Mouse (Mus musculus) cerebellum, adult 2 months (tissue): Measurements from ENCODE around the gene Adamts17. TPM values are rescaled to one million over a fixed set of nuclear protein-coding genes. Genes with fewer than 3 reads are reported as not detected.

Source experiments
- DNase-seq, 2 experiments: peaks; one replicate each; pipeline ENCODE4 v3.0.0; 2021
- H3K27ac ChIP-seq: fragments of 200-500 bp; 2 replicates; pipeline ENCODE4 v1.5.1; 2012; ENCODE audit warnings: low read length, control low read depth, inconsistent platforms; ENCODE audit not compliant: insufficient read depth
- H3K27me3 ChIP-seq: fragments of 200-500 bp; 2 replicates; pipeline ENCODE4 v1.6.1; 2012; ENCODE audit warnings: inconsistent platforms, mild to moderate bottlenecking, low read length, moderate library complexity; ENCODE audit not compliant: control insufficient read depth, insufficient read depth
- H3K4me1 ChIP-seq: fragments of 200-500 bp; 2 replicates; pipeline ENCODE4 v1.6.1; 2011; ENCODE audit warnings: low read length; ENCODE audit not compliant: control insufficient read depth, insufficient read depth
- H3K4me3 ChIP-seq: fragments of 200-500 bp; replicated peaks from 2 replicates; pipeline ENCODE3; 2011; ENCODE audit warnings: mild to moderate bottlenecking, low read depth, low read length, control low read depth; ENCODE audit not compliant: insufficient read depth
- CTCF ChIP-seq: fragments of 200-500 bp; IDR thresholded peaks from 2 replicates; pipeline ENCODE4 v1.5.1; 2011; ENCODE audit warnings: low read depth, mild to moderate bottlenecking, control low read depth, low read length, moderate library complexity, borderline replicate concordance; ENCODE audit not compliant: insufficient read depth
- POLR2A ChIP-seq: fragments of 200-500 bp; IDR thresholded peaks from 2 replicates; pipeline ENCODE4 v1.6.1; 2011; ENCODE audit warnings: low read length, control low read depth, borderline replicate concordance; ENCODE audit not compliant: insufficient read depth
- whole genome bisulfite sequencing: fragments of 180-500 bp; shearing (Covaris S2); methylation state at CpG from one replicate; pipeline ENCODE4 v1.1.7; 2018; 5-methylcytosine and 5-hydroxymethylcytosine counted together
- polyA plus RNA-seq: library from polyadenylated mRNA; depleted of rRNA; stranded (reverse); fragments of >200 nt; gene quantifications from 2 replicates; pipeline ENCODE4 v1.2.3, GENCODE M21; 2012

Adamts17 gene
- polyA plus RNA-seq, 1 experiment = 1.5 TPM

- 95% methylated on average over 7 of the region's 7 CpGs for WGBS
- no peak for DNase-seq
- H3K4me3 ChIP-seq = no peak overlapping the region
Measured at GRCm38 (mm10) chr7:67051089-67051718, 211.7 kb downstream of the Adamts17 start.

GRCm38 (mm10) chr7:67054876-67055275 lies 215.3 kb downstream of the Adamts17 start:
- WGBS = 66% methylated on average over 3 of the region's 3 CpGs
- TF ChIP-seq POLR2A (no peak), CTCF (no peak)
- Histone ChIP-seq H3K4me1 (peaks cover 7% of the 10 kb centered on the region; the same call in 1 of the 2 replicates), H3K27me3 (no peaks in the 10 kb centered on the region; the same call in 1 of the 2 replicates), H3K27ac (no peak overlapping the region), H3K4me3 (no peak overlapping the region)
- peak in 1 of 2 experiments; percentile 35 for DNase-seq

More at GRCm38 (mm10) chr7:67051089-67051718, 211.7 kb downstream of the Adamts17 start:
- Histone ChIP-seq H3K27me3 (peaks cover 1% of the 10 kb centered on the region; the same call in 1 of the 2 replicates), H3K27ac (no peak overlapping the region), H3K4me1 (peaks cover 7% of the 10 kb centered on the region; the same call in 1 of the 2 replicates)
- TF ChIP-seq POLR2A (no peak), CTCF (no peak)

DNA sequence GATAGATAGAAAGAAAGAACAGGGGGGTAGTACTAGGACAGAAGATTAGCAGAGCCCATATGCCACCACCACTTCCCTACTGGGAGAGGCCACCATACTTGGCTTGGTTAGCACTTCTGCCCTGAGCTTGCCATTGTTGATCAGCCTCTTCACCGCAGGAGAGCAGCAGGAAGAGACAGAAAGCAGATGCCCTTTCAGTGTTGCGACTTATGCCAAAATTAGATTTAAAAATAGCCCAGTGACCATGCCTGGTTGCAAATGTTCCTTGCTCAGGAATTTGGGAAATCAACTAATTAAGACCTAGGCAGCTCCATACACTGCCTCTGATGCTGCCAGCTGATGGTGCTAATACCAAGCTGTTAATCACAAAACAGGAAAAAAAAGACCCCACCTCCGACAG lies 216.0 kb downstream of the Adamts17 start:
- WGBS = 2% methylated on average over 3 of the region's 3 CpGs

DNA sequence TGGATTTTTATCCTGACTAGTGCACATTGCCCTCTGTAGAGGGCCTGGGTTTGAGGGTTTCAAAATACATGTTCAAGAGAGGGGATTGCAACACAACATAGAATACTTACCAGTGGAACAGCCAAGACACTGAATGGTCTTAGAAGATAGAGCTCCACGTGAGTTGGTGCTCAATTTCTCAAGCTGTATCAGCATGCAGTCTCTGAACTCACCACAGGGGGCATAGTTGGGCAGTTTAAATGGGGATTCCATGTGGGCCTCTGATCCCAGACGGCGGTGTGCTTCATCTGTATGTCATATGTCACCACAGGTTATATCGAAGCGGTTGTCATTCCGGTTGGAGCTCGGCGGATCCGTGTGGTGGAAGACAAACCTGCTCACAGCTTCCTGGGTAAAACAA lies 222.2 kb downstream of the Adamts17 start:
- Histone ChIP-seq H3K4me1 (peaks cover 4% of the 10 kb centered on the region), H3K27me3 (no peaks in the 10 kb centered on the region), H3K4me3 (no peak overlapping the region), H3K27ac (no peak overlapping the region)
- TF ChIP-seq CTCF (peak; percentile 44; the same call in 1 of the 2 replicates), POLR2A (no peak)
- DNase-seq = peak; percentile 29 to 37
- WGBS = 80% methylated on average over 9 of the region's 9 CpGs

More for the DNA sequence above, 216.0 kb downstream of the Adamts17 start:
- DNase-seq = peak; percentile 87 to 98
- H3K4me3 ChIP-seq = no peak overlapping the region
- TF ChIP-seq POLR2A = no peak
- 0 out of 2 replicates have a peak, but pooled peaks have one; percentile 17 for TF ChIP-seq CTCF
- H3K27ac ChIP-seq = no peak overlapping the region
- peaks cover 7% of the 10 kb centered on the region; the same call in 1 of the 2 replicates for H3K4me1 ChIP-seq
- H3K27me3 ChIP-seq = no peaks in the 10 kb centered on the region

DNA sequence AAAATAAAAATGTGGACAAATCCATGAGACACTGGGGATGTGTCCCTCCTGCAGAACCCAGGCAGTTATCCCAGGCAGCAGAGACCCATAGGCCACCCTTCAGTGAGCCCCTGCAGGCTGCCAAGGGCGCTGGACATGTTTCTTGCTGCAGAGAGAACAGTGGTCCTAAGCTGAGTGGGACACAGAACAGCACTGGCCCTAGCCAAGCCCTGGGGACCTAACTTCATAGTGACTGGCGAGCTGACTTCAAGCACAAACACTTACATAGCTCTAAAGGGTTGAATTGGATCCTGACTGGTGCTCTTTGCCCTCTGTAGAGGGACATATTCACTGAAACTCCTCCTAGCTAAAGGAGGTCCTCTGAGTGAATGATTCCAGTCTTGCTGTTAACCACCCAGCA lies 223.0 kb downstream of the Adamts17 start:
- TF ChIP-seq CTCF = no peak
- no peak for TF ChIP-seq POLR2A
- Histone ChIP-seq H3K27ac (no peak overlapping the region), H3K4me3 (no peak overlapping the region), H3K27me3 (no peaks in the 10 kb centered on the region), H3K4me1 (peaks cover 4% of the 10 kb centered on the region)
- WGBS = 98% methylated on average over 2 of the region's 2 CpGs
- DNase-seq = no peak

DNA sequence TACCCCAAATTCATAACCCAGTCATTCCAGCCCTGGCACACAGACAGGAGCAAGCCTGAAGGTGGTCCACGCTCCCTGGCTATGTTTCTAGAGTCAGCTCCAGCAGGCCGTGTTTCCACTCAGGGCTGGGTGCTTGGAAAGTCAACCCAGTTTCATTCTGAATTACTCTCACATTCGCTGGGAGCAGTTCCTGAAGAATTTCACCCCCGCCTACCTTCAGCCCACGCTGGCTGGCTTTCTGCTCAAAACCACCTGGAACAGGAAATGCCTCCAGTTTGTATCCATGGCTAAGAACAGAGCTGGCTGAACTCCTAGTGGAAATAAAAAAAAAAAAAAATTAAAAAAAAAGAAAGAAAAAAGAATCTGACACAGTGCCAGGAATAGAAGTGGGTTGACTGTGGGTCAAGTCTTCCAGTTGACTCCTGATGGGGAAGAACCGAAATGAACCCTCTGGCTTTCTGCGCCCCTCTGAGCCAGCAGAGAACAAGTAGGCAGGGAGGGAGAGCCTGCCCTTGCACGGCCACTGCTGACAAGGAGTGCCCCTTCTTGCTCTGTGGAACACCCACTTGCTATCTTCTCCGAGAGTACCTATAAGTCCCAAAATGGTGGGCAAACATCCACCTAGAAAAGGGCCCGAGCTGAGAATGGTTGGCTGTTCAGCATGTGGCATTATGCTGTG lies 225.2 kb downstream of the Adamts17 start:
- TF ChIP-seq POLR2A = no peak
- TF ChIP-seq CTCF = no peak
- no peak overlapping the region for H3K4me3 ChIP-seq
- peaks cover 4% of the 10 kb centered on the region for H3K4me1 ChIP-seq
- H3K27me3 ChIP-seq = no peaks in the 10 kb centered on the region
- peak in 1 of 2 experiments; percentile 26 for DNase-seq
- H3K27ac ChIP-seq = no peak overlapping the region
- WGBS = 52% methylated on average over 10 of the region's 10 CpGs

GRCm38 (mm10) chr7:67065631-67066030 lies 226.1 kb downstream of the Adamts17 start:
- TF ChIP-seq POLR2A (no peak), CTCF (no peak)

DNA sequence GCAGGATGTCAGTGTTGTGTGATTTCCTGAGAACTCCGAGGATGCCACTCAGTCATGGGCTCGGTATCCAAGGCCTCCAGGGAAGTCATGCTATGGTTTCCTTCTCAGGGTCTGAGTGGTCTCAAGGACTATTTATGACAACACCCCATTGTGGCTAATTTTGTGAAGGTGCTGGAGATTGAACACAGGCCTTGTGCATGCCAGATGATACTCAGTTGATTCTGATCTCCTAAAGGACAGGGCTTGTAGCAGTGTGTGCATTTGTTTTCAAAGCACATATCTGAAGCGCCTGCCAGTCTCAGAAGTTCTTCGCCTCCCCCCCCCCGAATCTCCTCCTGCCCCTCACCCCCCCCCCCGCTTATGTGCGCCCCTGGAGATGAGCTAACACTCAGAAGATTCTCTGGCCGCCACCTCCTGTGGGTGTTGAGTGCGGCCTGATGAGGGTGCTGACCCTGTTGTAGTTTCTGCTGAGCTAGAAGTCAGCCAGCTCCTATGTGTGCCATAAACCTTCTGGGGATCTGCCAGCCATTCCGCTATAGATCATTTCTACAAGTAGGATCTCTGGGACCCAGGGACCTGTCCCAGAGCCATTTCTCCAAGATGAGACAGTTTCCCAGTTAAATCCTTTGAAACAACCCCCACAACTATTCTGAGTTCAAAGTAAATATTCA lies 232.6 kb downstream of the Adamts17 start:
- WGBS = 86% methylated on average over 10 of the region's 10 CpGs
- Histone ChIP-seq H3K4me3 (no peak overlapping the region), H3K27ac (no peak overlapping the region), H3K4me1 (no peaks in the 10 kb centered on the region), H3K27me3 (no peaks in the 10 kb centered on the region; the same call in 1 of the 2 replicates)
- no peak for TF ChIP-seq POLR2A
- TF ChIP-seq CTCF = no peak
- DNase-seq = no peak

More at GRCm38 (mm10) chr7:67065631-67066030, 226.1 kb downstream of the Adamts17 start:
- no peak overlapping the region for H3K27ac ChIP-seq
- H3K27me3 ChIP-seq = no peaks in the 10 kb centered on the region
- no peak for DNase-seq
- H3K4me1 ChIP-seq = peaks cover 4% of the 10 kb centered on the region
- 98% methylated on average over 4 of the region's 4 CpGs for WGBS
- no peak overlapping the region for H3K4me3 ChIP-seq
